Mouse (Mus musculus): ENCODE results near the gene Kat2b.
A peak's percentile ranks its signal among the peaks of the same experiment; 100 is the strongest.
"Not testable (repeated sequence)": the region's sequence is repeated elsewhere in the genome, so short reads cannot be mapped to it uniquely, and the experiment has no call there.

Kat2b gene

GRCm38 (mm10) chr17:53664703-53665382 is 98.2 kb downstream of the Kat2b start:
- no peak for DNase-seq

- no peak for DNase-seq
Measured at GRCm38 (mm10) chr17:53670453-53670852, 103.8 kb downstream of the Kat2b start.

GRCm38 (mm10) chr17:53678716-53679115 is 112.1 kb downstream of the Kat2b start:
- DNase-seq: peak; percentile 43

- DNase-seq: no peak
Measured at GRCm38 (mm10) chr17:53688321-53688720, 121.7 kb downstream of the Kat2b start.

GRCm38 (mm10) chr17:53688877-53689802 is 122.5 kb downstream of the Kat2b start, which contains the start of gene Sgo1:
TSS of gene Sgo1 (minus strand) at chr17:53689333.
- DNase-seq: peak; percentile 97

- DNase-seq: no peak
Measured at GRCm38 (mm10) chr17:53689946-53690345, 123.3 kb downstream of the Kat2b start.

- peak; percentile 41 for DNase-seq
Measured at GRCm38 (mm10) chr17:53694039-53694438, 127.4 kb downstream of the Kat2b start.

- not testable (repeated sequence) for DNase-seq
Measured at GRCm38 (mm10) chr17:53697521-53697920, 130.9 kb downstream of the Kat2b start.

- no peak for DNase-seq
Measured at GRCm38 (mm10) chr17:53714453-53714852, 147.8 kb downstream of the Kat2b start.

GRCm38 (mm10) chr17:53715161-53715560 is 148.5 kb downstream of the Kat2b start:
- not testable (repeated sequence) for DNase-seq

- DNase-seq: no peak
Measured at GRCm38 (mm10) chr17:53718474-53718873, 151.8 kb downstream of the Kat2b start.

GRCm38 (mm10) chr17:53718916-53719315 is 152.3 kb downstream of the Kat2b start:
- not testable (repeated sequence) for DNase-seq

Measured in kidney, adult 9 months (tissue).